8 mouse cellular contexts compared by ENCODE assay signal in genomic region chr2:120027950-120028331, GRCm38 (mm10). TPM values are rescaled to one million over a fixed set of nuclear protein-coding genes. Genes with fewer than 3 reads are reported as not detected.
A peak's percentile ranks its signal among the peaks of the same experiment; 100 is the strongest.
DNase-seq lines count a peak whose midpoint lies in the region; ATAC-seq and TF ChIP-seq lines count a peak whose summit lies in the region.

No protein-coding gene starts in this region.

- H3K4me1 ChIP-seq in lung, postnatal 0 days (ENCODE audit: insufficient read depth, low read depth, low read length) = peaks cover 9% of the 10 kb centered on the region
- peaks cover 18% of the 10 kb centered on the region for H3K4me1 ChIP-seq in embryonic facial prominence, embryonic 10.5 days
- peaks cover 12% of the 10 kb centered on the region for H3K4me1 ChIP-seq in limb, embryonic 12.5 days (replicated peaks)
- H3K4me1 ChIP-seq in stomach, embryonic 14.5 days (ENCODE audit: control insufficient read depth, insufficient read depth, low read length) = peaks cover 11% of the 10 kb centered on the region

- peak overlapping the region; percentile 59 for H3K4me3 ChIP-seq in lung, postnatal 0 days (ENCODE audit: low read depth, low read length)
- peak overlapping the region; percentile 88 for H3K4me3 ChIP-seq in embryonic facial prominence, embryonic 10.5 days
- peak overlapping the region; percentile 78 for H3K4me3 ChIP-seq in limb, embryonic 12.5 days (replicated peaks)
- H3K4me3 ChIP-seq in stomach, embryonic 14.5 days (ENCODE audit: low read depth, low read length) = peak overlapping the region; percentile 78

- peak overlapping the region; percentile 73 for H3K9ac ChIP-seq in lung, postnatal 0 days (replicated peaks; ENCODE audit: low read depth)
- peak overlapping the region; percentile 85 for H3K9ac ChIP-seq in limb, embryonic 12.5 days (replicated peaks)
- peak overlapping the region; percentile 81 for H3K9ac ChIP-seq in stomach, embryonic 14.5 days (replicated peaks; ENCODE audit: low read depth, low read length)

- H3K27ac ChIP-seq in lung, postnatal 0 days (ENCODE audit: low read length) = peak overlapping the region; percentile 90
- H3K27ac ChIP-seq in embryonic facial prominence, embryonic 10.5 days (replicated peaks) = peak overlapping the region; percentile 93
- peak overlapping the region; percentile 94 for H3K27ac ChIP-seq in limb, embryonic 12.5 days
- peak overlapping the region; percentile 91 for H3K27ac ChIP-seq in stomach, embryonic 14.5 days (ENCODE audit: low read length)

- H3K4me2 ChIP-seq in lung, postnatal 0 days (replicated peaks; ENCODE audit: low read depth, low read length) = peak overlapping the region; percentile 79
- H3K4me2 ChIP-seq in limb, embryonic 12.5 days = peak overlapping the region; percentile 68
- H3K4me2 ChIP-seq in stomach, embryonic 14.5 days (replicated peaks; ENCODE audit: low read depth, low read length) = peak overlapping the region; percentile 79

- ATAC-seq in lung, postnatal 0 days = peak; percentile 9; the same call in 1 of the 2 replicates
- peak; percentile 26; the same call in 1 of the 2 replicates for ATAC-seq in limb, embryonic 12.5 days (ENCODE audit: insufficient number of reproducible peaks, insufficient read depth, low FRiP score, low TSS enrichment, low read depth)
- ATAC-seq in stomach, embryonic 14.5 days (ENCODE audit: insufficient number of reproducible peaks, insufficient read depth, low FRiP score, low read depth) = no peak

- peaks cover 8% of the 10 kb centered on the region; the same call in 1 of the 2 replicates for H3K36me3 ChIP-seq in lung, postnatal 0 days (ENCODE audit: insufficient read depth, low read length)
- H3K36me3 ChIP-seq in embryonic facial prominence, embryonic 10.5 days (replicated peaks) = peaks cover 74% of the 10 kb centered on the region
- peaks cover 56% of the 10 kb centered on the region for H3K36me3 ChIP-seq in limb, embryonic 12.5 days
- H3K36me3 ChIP-seq in stomach, embryonic 14.5 days (ENCODE audit: control insufficient read depth, insufficient read depth, low read length) = peaks cover 19% of the 10 kb centered on the region

- no peaks in the 10 kb centered on the region for H3K9me3 ChIP-seq in lung, postnatal 0 days (ENCODE audit: low read length)
- no peaks in the 10 kb centered on the region for H3K9me3 ChIP-seq in embryonic facial prominence, embryonic 10.5 days
- no peaks in the 10 kb centered on the region for H3K9me3 ChIP-seq in limb, embryonic 12.5 days
- no peaks in the 10 kb centered on the region for H3K9me3 ChIP-seq in stomach, embryonic 14.5 days (ENCODE audit: control insufficient read depth, low read depth, low read length)

- TF ChIP-seq CTCF in lung, postnatal 0 days (IDR thresholded peaks at IDR 0.05) = no peak

- H3K27me3 ChIP-seq in lung, postnatal 0 days (replicated peaks; ENCODE audit: insufficient read depth, low read length) = no peaks in the 10 kb centered on the region
- no peaks in the 10 kb centered on the region for H3K27me3 ChIP-seq in embryonic facial prominence, embryonic 10.5 days (replicated peaks; ENCODE audit: low read depth, poor library complexity, severe bottlenecking)
- H3K27me3 ChIP-seq in limb, embryonic 12.5 days = no peaks in the 10 kb centered on the region
- no peaks in the 10 kb centered on the region for H3K27me3 ChIP-seq in stomach, embryonic 14.5 days (ENCODE audit: control insufficient read depth, insufficient read depth, low read length)

- no peak for TF ChIP-seq EP300 in lung, postnatal 0 days (IDR thresholded peaks at IDR 0.05)

- peak; percentile 18 for DNase-seq in lung, postnatal 0 days (ENCODE audit: low spot score)
- no peak for DNase-seq in lung, postnatal 36 days
- DNase-seq in embryonic facial prominence, embryonic 10.5 days (ENCODE audit: low spot score) = peak; percentile 54
- DNase-seq in layer of hippocampus, adult 8-10 months (ENCODE audit: low spot score in 2 of 2) = no peak
- DNase-seq in urinary bladder, postnatal 25 days (ENCODE audit: low spot score) = no peak
- DNase-seq in B cell, adult 2 months = no peak

- WGBS in lung, postnatal 0 days = 39% methylated on average over 3 of the region's 3 CpGs
- WGBS in embryonic facial prominence, embryonic 10.5 days = 50% methylated on average over 3 of the region's 3 CpGs
- 43% methylated on average over 3 of the region's 3 CpGs for WGBS in limb, embryonic 12.5 days
- 39% methylated on average over 3 of the region's 3 CpGs for WGBS in stomach, embryonic 14.5 days

RNA-seq across cellular contexts. Expression of gene Gm28042, which starts 0.6 kb away (rescaled TPM):
- 0.69 and 0.70 TPM in 2 replicates for polyA plus RNA-seq in lung, postnatal 0 days (2015; fragmentation: Nextera tagmentation; extraction: Ambion mirVana)
- 5.6 and 6.2 TPM in 2 replicates for polyA plus RNA-seq in embryonic facial prominence, embryonic 10.5 days (2016; fragmentation: Nextera tagmentation; extraction: Ambion mirVana)
- 4.6 and 5.0 TPM in 2 replicates for polyA plus RNA-seq in limb, embryonic 12.5 days (2016; fragmentation: Nextera tagmentation; extraction: Ambion mirVana)
- 2.1 and 3.1 TPM in 2 replicates for polyA plus RNA-seq in stomach, embryonic 14.5 days (2014; fragmentation: Nextera tagmentation; extraction: Ambion mirVana)
- 1 to 10 TPM; 1.9 to 7.8 (median 3.4) TPM for total RNA-seq in layer of hippocampus, adult 8-10 months (2022)

RNA-seq across cellular contexts. Expression of gene Jmjd7, which starts 0.7 kb away (rescaled TPM):
- 18.1 and 22.6 TPM in 2 replicates for polyA plus RNA-seq in lung, postnatal 0 days (2015; fragmentation: Nextera tagmentation; extraction: Ambion mirVana)
- 20.4 and 20.6 TPM in 2 replicates for polyA plus RNA-seq in embryonic facial prominence, embryonic 10.5 days (2016; fragmentation: Nextera tagmentation; extraction: Ambion mirVana)
- 21.1 and 24.3 TPM in 2 replicates for polyA plus RNA-seq in limb, embryonic 12.5 days (2016; fragmentation: Nextera tagmentation; extraction: Ambion mirVana)
- 20.6 and 22.0 TPM in 2 replicates for polyA plus RNA-seq in stomach, embryonic 14.5 days (2014; fragmentation: Nextera tagmentation; extraction: Ambion mirVana)
- total RNA-seq in layer of hippocampus, adult 8-10 months (2022) = 1 to 10 TPM; 3.6 to 5.7 (median 4.2) TPM

RNA-seq across cellular contexts. Expression of gene Pla2g4b, which starts 5.3 kb away (rescaled TPM):
- polyA plus RNA-seq in lung, postnatal 0 days (2015; fragmentation: Nextera tagmentation; extraction: Ambion mirVana) = 0.18 and 0.92 TPM in 2 replicates
- 1.8 and 2.8 TPM in 2 replicates for polyA plus RNA-seq in embryonic facial prominence, embryonic 10.5 days (2016; fragmentation: Nextera tagmentation; extraction: Ambion mirVana)
- 3.7 and 3.8 TPM in 2 replicates for polyA plus RNA-seq in limb, embryonic 12.5 days (2016; fragmentation: Nextera tagmentation; extraction: Ambion mirVana)
- 1.5 and 1.6 TPM in 2 replicates for polyA plus RNA-seq in stomach, embryonic 14.5 days (2014; fragmentation: Nextera tagmentation; extraction: Ambion mirVana)
- 1 to 10 TPM; 1.4 to 5.6 (median 3.5) TPM for total RNA-seq in layer of hippocampus, adult 8-10 months (2022)

RNA-seq across cellular contexts. Expression of gene Mapkbp1, which starts 55.4 kb away (rescaled TPM):
- 2.5 and 2.6 TPM in 2 replicates for polyA plus RNA-seq in lung, postnatal 0 days (2015; fragmentation: Nextera tagmentation; extraction: Ambion mirVana)
- 3.5 and 4.0 TPM in 2 replicates for polyA plus RNA-seq in embryonic facial prominence, embryonic 10.5 days (2016; fragmentation: Nextera tagmentation; extraction: Ambion mirVana)
- polyA plus RNA-seq in limb, embryonic 12.5 days (2016; fragmentation: Nextera tagmentation; extraction: Ambion mirVana) = 3.4 and 4.9 TPM in 2 replicates
- polyA plus RNA-seq in stomach, embryonic 14.5 days (2014; fragmentation: Nextera tagmentation; extraction: Ambion mirVana) = 4.4 and 4.8 TPM in 2 replicates
- 10 to 100 TPM; 38.0 to 56.3 (median 47.2) TPM for total RNA-seq in layer of hippocampus, adult 8-10 months (2022)

Comparison
In these comparisons a context has a peak if more than half of its experiments do, and no peak if none do; other contexts are left out.
1. DNase-seq: peak in lung, postnatal 0 days (single experiment) and embryonic facial prominence, embryonic 10.5 days (single experiment); none in lung, postnatal 36 days (single experiment), layer of hippocampus, adult 8-10 months (0 of 2), urinary bladder, postnatal 25 days (single experiment) and B cell, adult 2 months (0 of 2).
2. Peak in every context shown above with its lines, with median percentiles within 50 percentile points of each other: H3K27ac ChIP-seq, H3K4me2 ChIP-seq, H3K4me3 ChIP-seq and H3K9ac ChIP-seq.